Mouse (Mus musculus): ENCODE measurements around the gene Itgb1.

GRCm38 (mm10) chr8:128704376-128704775, 18.9 kb downstream of the Itgb1 start:
- TF ChIP-seq CTCF (IDR thresholded peaks at IDR 0.05; ENCODE audit: borderline replicate concordance, insufficient read depth, low read depth, low read length) (no peak), POLR2A (IDR thresholded peaks at IDR 0.05; ENCODE audit: borderline replicate concordance, insufficient read depth, low read length) (no peak)

All from cerebellum, adult 2 months (tissue).